Mouse (Mus musculus) erythroblast, embryonic 14.5 days (primary cell): ENCODE measurements around the gene Kcp.

Source experiments
- GATA1 ChIP-seq: IDR thresholded peaks from 2 replicates; pipeline ENCODE4 v1.6.1; 2012; ENCODE audit warnings: low read length, inconsistent platforms, mixed read lengths
- TAL1 ChIP-seq: IDR thresholded peaks from 3 replicates; pipeline ENCODE4 v1.6.1; 2012; ENCODE audit warnings: low read length, inconsistent platforms, mixed read lengths

GRCm38 (mm10) chr6:29496270-29496669, 11.5 kb downstream of the Kcp start:
- TF ChIP-seq GATA1 (no peak), TAL1 (no peak)
